Mouse (Mus musculus) liver, adult 2 months (tissue): ENCODE results near the gene Gm1043. TPM values are rescaled to one million over a fixed set of nuclear protein-coding genes. Genes with fewer than 3 reads are reported as not detected.

Experiments used
- DNase-seq: peaks from one replicate; pipeline ENCODE4 v3.0.0-alpha.2; 2011; ENCODE audit warnings: low read depth, low spot score; ENCODE audit errors: extremely low read depth
- H3K27ac ChIP-seq: fragments of 200-500 bp; replicated peaks from 2 replicates; pipeline ENCODE4 v1.5.1; 2012; ENCODE audit warnings: low read depth, mild to moderate bottlenecking, control low read depth, inconsistent platforms, low read length; ENCODE audit not compliant: insufficient read depth
- H3K27me3 ChIP-seq: fragments of 200-500 bp; 2 replicates; pipeline ENCODE4 v1.6.1; 2012; ENCODE audit warnings: mild to moderate bottlenecking, moderate library complexity, low read length, inconsistent platforms; ENCODE audit not compliant: control insufficient read depth, insufficient read depth
- H3K36me3 ChIP-seq: fragments of 200-500 bp; 2 replicates; pipeline ENCODE4 v1.6.1; 2012; ENCODE audit warnings: low read length, inconsistent platforms; ENCODE audit not compliant: control insufficient read depth, insufficient read depth
- H3K4me1 ChIP-seq: fragments of 200-500 bp; 2 replicates; pipeline ENCODE4 v1.6.1; 2011; ENCODE audit warnings: low read length; ENCODE audit not compliant: control insufficient read depth, insufficient read depth
- H3K4me3 ChIP-seq: fragments of 200-500 bp; 2 replicates; pipeline ENCODE4 v1.5.1; 2011; ENCODE audit warnings: low read depth, mild to moderate bottlenecking, control low read depth, low read length, moderate library complexity; ENCODE audit not compliant: insufficient read depth
- H3K79me2 ChIP-seq: fragments of 200-500 bp; 2 replicates; pipeline ENCODE4 v1.6.1; 2012; ENCODE audit warnings: inconsistent platforms, mild to moderate bottlenecking, low read length, moderate library complexity; ENCODE audit not compliant: control insufficient read depth, insufficient read depth
- H3K9ac ChIP-seq: fragments of 200-500 bp; 2 replicates; pipeline ENCODE4 v1.6.1; 2012; ENCODE audit warnings: low read depth, mild to moderate bottlenecking, control low read depth, inconsistent platforms, low read length
- CTCF ChIP-seq: fragments of 200-500 bp; IDR thresholded peaks from 2 replicates; pipeline ENCODE4 v1.5.1; 2011; ENCODE audit warnings: low read depth, low read length, control low read depth
- POLR2A ChIP-seq: fragments of 200-500 bp; IDR thresholded peaks from 2 replicates; pipeline ENCODE4 v1.6.1; 2011; ENCODE audit warnings: low read length, control low read depth; ENCODE audit not compliant: insufficient read depth; ENCODE audit errors: extremely low read depth
- WGBS: fragments of 180-500 bp; shearing (Covaris S2); methylation state at CpG from one replicate; pipeline ENCODE4 v1.1.7; 2018; 5-methylcytosine and 5-hydroxymethylcytosine counted together
- polyA plus RNA-seq: library from polyadenylated mRNA; depleted of rRNA; stranded (reverse); fragments of >200 nt; gene quantifications from 2 replicates; pipeline ENCODE4 v1.2.3, GENCODE M21; 2012
- total RNA-seq: library from RNA; depleted of rRNA; stranded (reverse); fragments of >200 nt; gene quantifications from 2 replicates; pipeline ENCODE4 v1.2.3, GENCODE M21; 2014

The Gm1043 gene
- total and polyA plus RNA-seq, 2 experiments = 0.05 TPM; not detected in 1

DNA sequence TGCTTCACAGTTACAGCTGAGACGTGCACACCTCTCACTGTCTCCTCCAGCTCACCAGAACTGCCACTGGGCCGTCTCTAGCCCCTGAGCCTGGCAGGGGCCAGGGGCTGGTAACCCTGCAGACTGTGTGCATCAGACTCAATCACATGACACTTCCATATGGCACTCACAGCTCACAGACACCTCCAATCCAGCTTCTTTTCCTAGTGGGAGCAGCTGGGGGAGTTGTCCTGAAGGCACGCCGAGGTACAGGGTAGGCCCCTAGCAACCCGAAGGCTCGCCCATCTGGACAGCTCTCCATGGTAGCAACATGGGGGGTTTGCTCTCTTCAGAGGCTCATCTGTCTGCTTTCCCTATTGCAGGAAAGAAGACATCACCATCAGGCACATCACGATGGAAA is 143.7 kb downstream of the Gm1043 start:
- WGBS = 71% methylated on average over 7 of the region's 7 CpGs
- Histone ChIP-seq H3K27me3 (no peaks in the 10 kb centered on the region), H3K79me2 (no peaks in the 10 kb centered on the region), H3K27ac (no peak overlapping the region), H3K4me1 (no peaks in the 10 kb centered on the region), H3K4me3 (no peak overlapping the region), H3K36me3 (no peaks in the 10 kb centered on the region), H3K9ac (no peak overlapping the region)
- DNase-seq = no peak
- TF ChIP-seq POLR2A (no peak), CTCF (no peak)

DNA sequence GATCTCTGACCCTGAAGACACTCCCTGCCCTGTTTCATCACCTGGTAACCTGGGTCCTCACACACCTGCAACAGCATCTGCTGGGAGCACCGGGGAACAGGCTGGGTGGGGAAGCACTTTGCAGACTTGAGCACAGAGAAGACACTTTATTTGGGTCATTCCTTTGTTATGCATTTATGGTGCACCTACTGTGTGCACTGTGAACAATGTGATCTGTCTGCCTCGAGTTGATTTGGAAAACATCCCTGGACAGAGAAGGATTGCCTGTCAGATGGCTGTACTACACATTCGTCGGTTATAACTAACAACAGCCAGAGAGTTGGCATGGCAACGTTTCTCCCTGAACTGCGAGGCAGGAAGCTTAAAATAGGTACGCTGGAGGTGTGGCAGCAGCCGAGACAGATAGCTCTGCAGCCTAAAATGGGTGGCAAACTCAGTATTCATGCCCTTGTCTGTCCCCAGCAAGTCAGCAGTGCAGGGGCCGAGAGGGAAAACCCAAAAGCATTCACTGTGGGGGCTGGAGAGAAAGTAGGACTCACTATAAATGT is 147.9 kb downstream of the Gm1043 start:
- TF ChIP-seq CTCF (no peak), POLR2A (no peak)
- no peaks in the 10 kb centered on the region for H3K79me2 ChIP-seq
- no peaks in the 10 kb centered on the region for H3K27me3 ChIP-seq
- WGBS = 45% methylated on average over 9 of the region's 9 CpGs
- DNase-seq = no peak
- H3K27ac ChIP-seq = no peak overlapping the region
- no peaks in the 10 kb centered on the region for H3K36me3 ChIP-seq
- no peaks in the 10 kb centered on the region for H3K4me1 ChIP-seq
- no peak overlapping the region for H3K4me3 ChIP-seq
- H3K9ac ChIP-seq = no peak overlapping the region

DNA sequence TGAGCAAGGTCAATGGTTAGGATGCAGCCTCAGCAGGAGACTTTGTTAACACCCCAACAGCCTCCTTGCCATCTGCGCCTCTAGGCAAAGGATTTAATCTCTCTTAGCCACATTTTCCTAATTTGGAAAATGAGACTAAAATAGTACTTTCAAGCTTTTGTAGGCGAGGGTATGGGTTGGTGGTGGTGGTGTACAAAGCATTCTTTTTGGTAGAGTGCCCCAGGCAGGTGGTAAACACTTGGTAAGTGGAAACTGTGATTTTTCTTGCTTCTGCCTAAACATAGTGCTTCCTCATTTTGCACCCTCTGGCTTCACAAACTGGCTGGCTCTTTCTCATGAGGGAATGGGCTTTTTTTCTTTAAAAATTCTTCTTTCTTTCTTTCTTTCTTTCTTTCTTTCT is 153.5 kb downstream of the Gm1043 start:
- no peak overlapping the region for H3K9ac ChIP-seq
- 36% methylated on average over 2 of the region's 2 CpGs for WGBS
- no peak for TF ChIP-seq POLR2A
- no peak for TF ChIP-seq CTCF
- no peak overlapping the region for H3K27ac ChIP-seq
- no peak for DNase-seq
- no peaks in the 10 kb centered on the region for H3K36me3 ChIP-seq
- H3K27me3 ChIP-seq = peaks cover 19% of the 10 kb centered on the region
- H3K4me1 ChIP-seq = no peaks in the 10 kb centered on the region
- H3K4me3 ChIP-seq = no peak overlapping the region
- H3K79me2 ChIP-seq = no peaks in the 10 kb centered on the region

DNA sequence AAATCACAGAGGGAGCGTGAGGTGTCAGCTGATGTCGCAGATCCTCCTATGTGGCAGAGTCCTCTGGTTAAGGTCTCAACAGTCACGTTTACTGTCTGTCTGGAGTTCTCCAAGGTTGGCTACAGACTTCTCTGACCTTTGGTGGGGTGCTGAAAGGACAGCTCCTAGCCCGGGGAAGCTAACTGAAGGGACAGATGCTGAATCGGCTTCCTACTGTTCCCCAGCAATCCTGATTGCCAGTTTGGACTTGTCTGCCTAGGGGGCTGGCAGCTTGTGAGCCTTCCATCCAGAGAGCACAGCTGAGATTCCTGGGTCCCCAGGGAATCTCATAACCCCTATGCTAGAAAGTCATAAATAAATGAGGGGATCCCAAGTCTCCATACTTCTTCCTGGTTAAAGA is 155.4 kb downstream of the Gm1043 start:
- 7% methylated on average over 5 of the region's 5 CpGs for WGBS
- Histone ChIP-seq H3K79me2 (no peaks in the 10 kb centered on the region), H3K4me1 (no peaks in the 10 kb centered on the region), H3K27ac (no peak overlapping the region), H3K4me3 (no peak overlapping the region), H3K9ac (no peak overlapping the region), H3K36me3 (no peaks in the 10 kb centered on the region), H3K27me3 (peaks cover 29% of the 10 kb centered on the region)
- DNase-seq = no peak
- no peak for TF ChIP-seq CTCF
- TF ChIP-seq POLR2A = no peak

DNA sequence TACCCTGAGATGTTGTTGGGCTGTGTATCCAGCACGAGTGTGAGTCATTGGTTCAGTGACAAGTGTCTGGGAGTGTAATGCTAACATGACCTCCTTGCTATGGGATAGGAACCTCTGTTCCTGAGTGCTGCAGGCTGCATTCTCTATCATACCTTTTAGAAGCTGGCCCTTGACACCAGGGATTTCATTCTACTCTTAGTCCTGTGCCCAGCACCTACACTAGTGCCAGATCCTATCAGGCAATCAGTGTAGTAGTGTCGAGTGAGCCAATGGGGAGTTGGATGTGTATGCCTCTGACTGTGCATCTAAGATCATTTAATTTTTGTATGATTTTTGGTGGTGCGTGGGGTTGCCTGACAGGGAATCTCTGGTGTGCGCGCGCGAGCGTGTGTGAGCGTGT is 156.1 kb downstream of the Gm1043 start:
- no peak for TF ChIP-seq POLR2A
- no peak for TF ChIP-seq CTCF
- no peak overlapping the region for H3K9ac ChIP-seq
- H3K27me3 ChIP-seq = peaks cover 35% of the 10 kb centered on the region
- no peak overlapping the region for H3K27ac ChIP-seq
- no peak overlapping the region for H3K4me3 ChIP-seq
- no peak for DNase-seq
- WGBS = 16% methylated on average over 9 of the region's 9 CpGs
- no peaks in the 10 kb centered on the region for H3K36me3 ChIP-seq
- H3K4me1 ChIP-seq = no peaks in the 10 kb centered on the region
- H3K79me2 ChIP-seq = no peaks in the 10 kb centered on the region

DNA sequence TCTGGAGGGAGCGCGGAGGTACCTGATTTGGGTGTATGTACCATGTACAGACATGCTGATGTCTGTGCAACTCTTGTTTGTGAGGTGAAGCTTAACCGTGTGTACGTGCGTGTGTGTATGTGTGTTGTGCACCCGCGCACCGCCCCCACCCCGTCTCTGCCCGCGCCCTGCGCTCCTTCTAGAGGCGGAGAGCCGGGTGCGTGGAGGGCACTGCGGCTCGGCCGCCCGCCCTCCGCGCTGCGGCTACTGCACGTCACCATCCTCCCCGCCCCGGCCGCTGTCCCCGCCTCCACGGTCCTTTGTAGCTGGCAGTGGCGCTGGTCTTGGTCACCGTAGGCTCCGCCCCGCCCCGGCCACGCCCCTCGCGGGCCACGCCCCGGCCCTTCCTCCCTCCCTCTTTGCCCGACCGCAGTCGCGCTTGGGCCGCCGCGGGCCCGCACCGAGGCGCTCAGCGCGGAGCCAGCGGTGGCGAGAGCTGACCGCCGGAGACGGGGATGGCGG is 156.5 kb downstream of the Gm1043 start, which contains the start of gene Crmp1:
Gene Crmp1 (plus strand): TSS at position 290 of the 501 bp plus-strand sequence.
- no peak for DNase-seq
- Histone ChIP-seq H3K4me3 (no peak within 1 kb of the TSS), H3K9ac (no peak within 1 kb of the TSS), H3K27me3 (peaks cover 38% of the 10 kb centered on the region), H3K4me1 (no peaks in the 10 kb centered on the region), H3K79me2 (no peaks in the 10 kb centered on the region), H3K27ac (no peak within 1 kb of the TSS), H3K36me3 (no peaks in the 10 kb centered on the region)
- TF ChIP-seq POLR2A (no peak), CTCF (no peak)
- 5% methylated on average over 55 of the region's 56 CpGs for WGBS
